Mouse (Mus musculus): ENCODE results near the gene Cckbr. TPM values are rescaled to one million over a fixed set of nuclear protein-coding genes. Genes with fewer than 3 reads are reported as not detected.
"Not testable (repeated sequence)": the region's sequence is repeated elsewhere in the genome, so short reads cannot be mapped to it uniquely, and the experiment has no call there.

Cckbr gene
- polyA plus RNA-seq, 1 experiment from 2014 or later: 0.85 TPM

GRCm38 (mm10) chr7:105458546-105458945 is 33.0 kb downstream of the Cckbr start:
- Histone ChIP-seq H3K4me2 (replicated peaks; ENCODE audit: low read depth, low read length) (no peak overlapping the region), H3K4me3 (ENCODE audit: low read depth, low read length) (no peak overlapping the region), H3K9ac (replicated peaks; ENCODE audit: low read depth, low read length) (no peak overlapping the region), H3K27me3 (ENCODE audit: control insufficient read depth, insufficient read depth, low read length) (no peaks in the 10 kb centered on the region), H3K27ac (ENCODE audit: low read length) (no peak overlapping the region), H3K4me1 (ENCODE audit: control insufficient read depth, insufficient read depth, low read length) (no peaks in the 10 kb centered on the region), H3K36me3 (ENCODE audit: control insufficient read depth, insufficient read depth, low read length) (no peaks in the 10 kb centered on the region), H3K9me3 (ENCODE audit: control insufficient read depth, low read depth, low read length) (no peaks in the 10 kb centered on the region)
- no peak for ATAC-seq (ENCODE audit: insufficient number of reproducible peaks, insufficient read depth, low FRiP score, low read depth)

DNA sequence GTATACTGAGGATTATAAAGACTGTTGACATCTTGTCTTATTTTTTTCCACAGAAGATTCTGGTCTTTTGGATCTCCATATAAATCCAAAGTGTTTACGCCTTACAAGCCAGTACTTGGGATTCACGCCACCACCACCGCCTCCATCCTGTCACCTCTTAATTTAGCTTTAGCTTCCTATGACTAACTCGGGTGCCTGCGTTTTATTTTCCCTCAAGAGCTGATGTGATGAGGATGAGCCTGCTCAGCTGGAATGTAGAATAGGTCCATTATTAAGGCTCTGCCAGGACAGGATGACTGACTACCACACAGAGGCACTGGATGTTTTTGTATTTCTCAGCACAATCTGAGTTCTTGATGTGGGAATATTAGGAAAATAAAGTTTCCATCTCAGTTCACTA is 40.0 kb downstream of the Cckbr start:
- H3K27me3 ChIP-seq (ENCODE audit: control insufficient read depth, insufficient read depth, low read length); H3K9me3 ChIP-seq (ENCODE audit: control insufficient read depth, low read depth, low read length); H3K4me3 ChIP-seq (ENCODE audit: low read depth, low read length); H3K4me2 ChIP-seq (replicated peaks; ENCODE audit: low read depth, low read length); H3K36me3 ChIP-seq (ENCODE audit: control insufficient read depth, insufficient read depth, low read length); H3K9ac ChIP-seq (replicated peaks; ENCODE audit: low read depth, low read length); H3K27ac ChIP-seq (ENCODE audit: low read length); ATAC-seq (ENCODE audit: insufficient number of reproducible peaks, insufficient read depth, low FRiP score, low read depth); H3K4me1 ChIP-seq (ENCODE audit: control insufficient read depth, insufficient read depth, low read length): not testable (repeated sequence)
- 82% methylated on average over 5 of the region's 5 CpGs for WGBS

DNA sequence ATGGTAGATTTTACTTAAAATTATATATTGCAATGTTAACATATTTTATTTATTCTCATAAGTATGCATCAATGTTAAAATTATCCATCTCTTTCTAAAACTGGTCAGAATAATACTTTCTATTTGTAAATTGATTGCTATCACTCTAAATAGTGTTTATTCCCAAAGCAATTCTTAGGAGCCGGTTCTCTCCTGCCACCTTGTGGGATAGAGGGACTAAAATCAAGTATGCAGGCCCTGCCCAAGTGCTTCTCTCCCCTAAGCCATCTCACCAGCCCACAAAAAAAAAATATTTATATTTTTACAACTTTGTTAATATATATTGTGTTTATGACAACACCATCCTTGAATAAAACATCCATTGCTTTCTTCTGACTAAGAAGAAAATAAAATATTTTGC is 47.1 kb downstream of the Cckbr start:
- Histone ChIP-seq H3K9me3 (ENCODE audit: control insufficient read depth, low read depth, low read length) (no peaks in the 10 kb centered on the region), H3K4me2 (replicated peaks; ENCODE audit: low read depth, low read length) (no peak overlapping the region), H3K27ac (ENCODE audit: low read length) (no peak overlapping the region), H3K36me3 (ENCODE audit: control insufficient read depth, insufficient read depth, low read length) (no peaks in the 10 kb centered on the region), H3K27me3 (ENCODE audit: control insufficient read depth, insufficient read depth, low read length) (no peaks in the 10 kb centered on the region), H3K4me1 (ENCODE audit: control insufficient read depth, insufficient read depth, low read length) (no peaks in the 10 kb centered on the region), H3K9ac (replicated peaks; ENCODE audit: low read depth, low read length) (no peak overlapping the region), H3K4me3 (ENCODE audit: low read depth, low read length) (no peak overlapping the region)
- ATAC-seq (ENCODE audit: insufficient number of reproducible peaks, insufficient read depth, low FRiP score, low read depth): no peak
- WGBS: 46% methylated on average over 1 of the region's 1 CpGs

- Histone ChIP-seq H3K27me3 (ENCODE audit: control insufficient read depth, insufficient read depth, low read length) (no peaks in the 10 kb centered on the region), H3K4me2 (replicated peaks; ENCODE audit: low read depth, low read length) (no peak overlapping the region), H3K9me3 (ENCODE audit: control insufficient read depth, low read depth, low read length) (no peaks in the 10 kb centered on the region), H3K4me1 (ENCODE audit: control insufficient read depth, insufficient read depth, low read length) (no peaks in the 10 kb centered on the region), H3K4me3 (ENCODE audit: low read depth, low read length) (no peak overlapping the region), H3K36me3 (ENCODE audit: control insufficient read depth, insufficient read depth, low read length) (no peaks in the 10 kb centered on the region), H3K27ac (ENCODE audit: low read length) (no peak overlapping the region), H3K9ac (replicated peaks; ENCODE audit: low read depth, low read length) (no peak overlapping the region)
- WGBS: 73% methylated on average over 4 of the region's 4 CpGs
- ATAC-seq (ENCODE audit: insufficient number of reproducible peaks, insufficient read depth, low FRiP score, low read depth): no peak
These were observed 49.3 kb downstream of the Cckbr start for GRCm38 (mm10) chr7:105474771-105475315.

GRCm38 (mm10) chr7:105475396-105475949 is 49.9 kb downstream of the Cckbr start:
- H3K4me1 ChIP-seq (ENCODE audit: control insufficient read depth, insufficient read depth, low read length): peaks cover 2% of the 10 kb centered on the region; the same call in 1 of the 2 replicates
- H3K4me3 ChIP-seq (ENCODE audit: low read depth, low read length): no peak overlapping the region
- no peak overlapping the region for H3K9ac ChIP-seq (replicated peaks; ENCODE audit: low read depth, low read length)
- no peak for ATAC-seq (ENCODE audit: insufficient number of reproducible peaks, insufficient read depth, low FRiP score, low read depth)
- 81% methylated on average over 7 of the region's 7 CpGs for WGBS
- H3K27me3 ChIP-seq (ENCODE audit: control insufficient read depth, insufficient read depth, low read length): no peaks in the 10 kb centered on the region
- no peak overlapping the region for H3K4me2 ChIP-seq (replicated peaks; ENCODE audit: low read depth, low read length)
- no peaks in the 10 kb centered on the region for H3K36me3 ChIP-seq (ENCODE audit: control insufficient read depth, insufficient read depth, low read length)
- H3K27ac ChIP-seq (ENCODE audit: low read length): no peak overlapping the region
- no peaks in the 10 kb centered on the region for H3K9me3 ChIP-seq (ENCODE audit: control insufficient read depth, low read depth, low read length)

DNA sequence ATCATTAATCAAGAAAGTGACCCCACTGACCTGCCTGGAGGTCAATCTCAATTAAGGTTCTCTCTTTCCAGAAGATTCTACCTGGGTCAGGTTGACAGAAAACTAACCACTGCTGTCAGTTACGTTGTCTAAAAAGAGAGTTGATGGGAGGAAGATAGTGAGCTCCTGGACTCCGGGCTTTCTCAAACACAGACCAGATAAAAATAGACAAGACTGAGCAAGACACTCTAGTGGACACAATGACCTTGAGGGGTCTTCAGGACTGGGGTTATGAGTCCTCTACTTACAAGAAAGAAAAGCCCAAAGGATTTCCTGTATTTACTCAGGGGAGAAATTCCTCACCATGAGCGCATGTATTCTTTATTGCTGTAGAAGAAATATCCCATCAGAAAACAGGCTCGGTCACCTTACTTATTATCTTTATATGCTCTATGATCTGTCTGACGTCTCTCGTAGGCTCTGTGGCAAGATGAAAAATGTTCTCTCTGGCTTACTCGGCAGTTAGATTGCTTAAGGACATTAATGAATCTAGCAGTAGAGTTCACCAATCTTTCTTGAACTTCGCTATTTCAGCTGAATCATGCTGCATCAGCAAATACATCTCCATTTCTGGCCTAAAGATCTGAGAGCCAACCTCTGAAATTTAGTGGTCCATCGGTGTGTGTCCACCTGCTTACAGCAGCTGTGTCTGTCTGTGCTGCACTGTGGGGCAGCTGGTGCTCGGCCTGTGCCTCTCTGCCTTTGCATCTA is 51.3 kb downstream of the Cckbr start:
- Histone ChIP-seq H3K27me3 (ENCODE audit: control insufficient read depth, insufficient read depth, low read length) (no peaks in the 10 kb centered on the region), H3K27ac (ENCODE audit: low read length) (no peak overlapping the region), H3K36me3 (ENCODE audit: control insufficient read depth, insufficient read depth, low read length) (no peaks in the 10 kb centered on the region), H3K4me2 (replicated peaks; ENCODE audit: low read depth, low read length) (no peak overlapping the region), H3K4me3 (ENCODE audit: low read depth, low read length) (no peak overlapping the region), H3K9me3 (ENCODE audit: control insufficient read depth, low read depth, low read length) (no peaks in the 10 kb centered on the region), H3K4me1 (ENCODE audit: control insufficient read depth, insufficient read depth, low read length) (peaks cover 7% of the 10 kb centered on the region; the same call in 1 of the 2 replicates), H3K9ac (replicated peaks; ENCODE audit: low read depth, low read length) (no peak overlapping the region)
- 63% methylated on average over 10 of the region's 10 CpGs for WGBS
- ATAC-seq (ENCODE audit: insufficient number of reproducible peaks, insufficient read depth, low FRiP score, low read depth): no peak

- no peaks in the 10 kb centered on the region for H3K36me3 ChIP-seq (ENCODE audit: control insufficient read depth, insufficient read depth, low read length)
- H3K9ac ChIP-seq (replicated peaks; ENCODE audit: low read depth, low read length): no peak overlapping the region
- H3K4me1 ChIP-seq (ENCODE audit: control insufficient read depth, insufficient read depth, low read length): peaks cover 10% of the 10 kb centered on the region
- 86% methylated on average over 1 of the region's 1 CpGs for WGBS
- H3K4me2 ChIP-seq (replicated peaks; ENCODE audit: low read depth, low read length): no peak overlapping the region
- no peaks in the 10 kb centered on the region for H3K9me3 ChIP-seq (ENCODE audit: control insufficient read depth, low read depth, low read length)
- H3K27me3 ChIP-seq (ENCODE audit: control insufficient read depth, insufficient read depth, low read length): no peaks in the 10 kb centered on the region
- no peak for ATAC-seq (ENCODE audit: insufficient number of reproducible peaks, insufficient read depth, low FRiP score, low read depth)
- H3K27ac ChIP-seq (ENCODE audit: low read length): no peak overlapping the region
- no peak overlapping the region for H3K4me3 ChIP-seq (ENCODE audit: low read depth, low read length)
These were observed 51.8 kb downstream of the Cckbr start for GRCm38 (mm10) chr7:105477433-105477700.

DNA sequence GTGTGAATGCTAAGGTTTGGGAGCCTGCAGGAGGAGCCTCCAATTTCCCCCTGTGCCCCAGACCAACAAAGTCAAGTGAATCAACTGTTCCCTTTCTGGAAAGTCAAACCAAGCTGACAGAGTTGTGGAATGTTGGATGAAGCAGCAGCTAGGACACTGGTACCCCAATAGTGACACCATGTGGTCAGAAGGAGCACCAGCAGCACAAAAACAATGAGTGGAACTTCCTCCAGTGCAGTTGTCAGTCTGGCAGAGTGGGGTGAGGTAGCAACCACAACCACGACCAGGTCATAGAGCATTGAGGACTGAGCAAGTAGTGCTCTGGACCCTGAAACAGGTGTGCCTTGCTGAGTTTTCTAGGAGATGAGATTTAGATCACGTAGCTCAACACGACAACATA is 52.3 kb downstream of the Cckbr start:
- WGBS: 62% methylated on average over 3 of the region's 3 CpGs
- H3K4me3 ChIP-seq (ENCODE audit: low read depth, low read length): no peak overlapping the region
- H3K9ac ChIP-seq (replicated peaks; ENCODE audit: low read depth, low read length): no peak overlapping the region
- H3K9me3 ChIP-seq (ENCODE audit: control insufficient read depth, low read depth, low read length): no peaks in the 10 kb centered on the region
- no peaks in the 10 kb centered on the region for H3K27me3 ChIP-seq (ENCODE audit: control insufficient read depth, insufficient read depth, low read length)
- H3K4me2 ChIP-seq (replicated peaks; ENCODE audit: low read depth, low read length): no peak overlapping the region
- H3K4me1 ChIP-seq (ENCODE audit: control insufficient read depth, insufficient read depth, low read length): peaks cover 13% of the 10 kb centered on the region
- no peaks in the 10 kb centered on the region for H3K36me3 ChIP-seq (ENCODE audit: control insufficient read depth, insufficient read depth, low read length)
- ATAC-seq (ENCODE audit: insufficient number of reproducible peaks, insufficient read depth, low FRiP score, low read depth): no peak
- H3K27ac ChIP-seq (ENCODE audit: low read length): no peak overlapping the region

DNA sequence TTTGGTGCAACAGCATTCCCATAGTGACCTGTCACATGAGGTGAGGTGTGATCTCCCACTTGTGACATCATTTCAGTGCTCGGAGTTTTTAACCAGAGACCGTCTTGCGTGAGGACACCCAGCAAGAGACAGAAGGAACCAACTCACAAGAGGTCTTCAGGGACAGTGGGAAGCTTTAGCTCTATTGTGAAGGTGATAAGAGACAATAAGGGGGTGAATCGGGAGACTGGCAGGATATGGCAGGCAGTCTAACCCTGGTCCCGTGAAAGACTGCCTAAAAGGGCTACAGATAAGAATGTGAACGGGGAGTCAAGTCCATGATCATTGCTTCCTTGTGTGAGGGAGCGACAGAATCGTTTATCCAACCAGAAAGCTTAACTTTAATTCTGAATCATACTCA is 52.8 kb downstream of the Cckbr start:
- Histone ChIP-seq H3K4me3 (ENCODE audit: low read depth, low read length) (no peak overlapping the region), H3K27me3 (ENCODE audit: control insufficient read depth, insufficient read depth, low read length) (no peaks in the 10 kb centered on the region), H3K36me3 (ENCODE audit: control insufficient read depth, insufficient read depth, low read length) (no peaks in the 10 kb centered on the region), H3K4me1 (ENCODE audit: control insufficient read depth, insufficient read depth, low read length) (peaks cover 13% of the 10 kb centered on the region), H3K4me2 (replicated peaks; ENCODE audit: low read depth, low read length) (no peak overlapping the region), H3K27ac (ENCODE audit: low read length) (no peak overlapping the region), H3K9ac (replicated peaks; ENCODE audit: low read depth, low read length) (no peak overlapping the region), H3K9me3 (ENCODE audit: control insufficient read depth, low read depth, low read length) (no peaks in the 10 kb centered on the region)
- no peak for ATAC-seq (ENCODE audit: insufficient number of reproducible peaks, insufficient read depth, low FRiP score, low read depth)
- WGBS: 83% methylated on average over 8 of the region's 8 CpGs

Measured in stomach, embryonic 14.5 days (tissue).